In the genomic region with DNA sequence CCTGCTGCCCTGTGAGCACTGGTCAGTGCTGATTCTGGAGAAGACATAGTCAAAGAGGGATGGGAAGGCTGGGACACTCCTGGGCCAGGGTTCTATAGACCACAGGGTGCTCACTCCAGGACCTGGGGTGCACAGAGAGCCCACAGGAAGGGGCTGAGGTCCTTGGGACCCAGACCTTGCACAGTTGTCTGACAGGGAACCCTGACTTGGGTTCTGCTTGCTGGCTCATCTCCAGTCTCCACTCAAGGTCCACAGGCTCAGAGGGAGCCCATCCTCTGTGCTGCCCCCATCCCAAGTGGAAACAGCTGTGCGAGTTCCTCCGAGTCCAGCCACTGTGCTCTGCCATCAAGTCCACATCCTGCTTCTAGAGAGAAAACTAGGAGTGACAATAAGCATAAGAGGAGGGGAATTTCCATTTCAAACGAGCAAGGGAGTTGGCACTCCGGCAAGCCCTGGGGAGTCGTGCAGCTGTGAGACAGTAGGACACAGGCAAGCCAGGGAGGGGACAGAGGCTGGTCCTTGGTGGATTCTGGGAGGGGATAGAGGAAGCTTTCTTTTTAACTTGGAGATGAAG, we compare ENCODE assay signal across 9 mouse cellular contexts. TPM values are rescaled to one million over a fixed set of nuclear protein-coding genes. Genes with fewer than 3 reads are reported as not detected.
A peak's percentile ranks its signal among the peaks of the same experiment; 100 is the strongest.
DNase-seq lines count a peak whose midpoint lies in the region; ATAC-seq lines count a peak whose summit lies in the region.
"Had no signal": no experiment of that assay in that cellular context is flagged by ENCODE, and none has a peak within 500 bp of the region (broad histone marks: within the 10 kb centered on the region; RNA-seq: fewer than 3 reads in every experiment).

No protein-coding gene starts in this region.

- H3K4me2 ChIP-seq in heart, embryonic 12.5 days = no peak overlapping the region
- H3K4me2 ChIP-seq in lung, embryonic 16.5 days (ENCODE audit: low read depth, low read length) = no peak overlapping the region
- no peak overlapping the region for H3K4me2 ChIP-seq in embryonic facial prominence, embryonic 13.5 days
- H3K4me2 ChIP-seq in intestine, embryonic 15.5 days (replicated peaks) = no peak overlapping the region

- WGBS in heart, embryonic 12.5 days = 40% methylated on average over 5 of the region's 5 CpGs
- 19% methylated on average over 5 of the region's 5 CpGs for WGBS in lung, embryonic 16.5 days
- 24% methylated on average over 5 of the region's 5 CpGs for WGBS in embryonic facial prominence, embryonic 13.5 days
- 31% methylated on average over 5 of the region's 5 CpGs for WGBS in intestine, embryonic 15.5 days
- 52% methylated on average over 5 of the region's 5 CpGs for WGBS in midbrain, embryonic 10.5 days

- no peak overlapping the region for H3K4me3 ChIP-seq in heart, embryonic 12.5 days
- H3K4me3 ChIP-seq in lung, embryonic 16.5 days (ENCODE audit: low read length) = no peak overlapping the region
- no peak overlapping the region for H3K4me3 ChIP-seq in embryonic facial prominence, embryonic 13.5 days
- H3K4me3 ChIP-seq in intestine, embryonic 15.5 days (replicated peaks) = no peak overlapping the region
- H3K4me3 ChIP-seq in midbrain, embryonic 10.5 days = no peak overlapping the region

- ATAC-seq in heart, embryonic 12.5 days (ENCODE audit: insufficient number of reproducible peaks, low FRiP score) = no peak
- ATAC-seq in lung, embryonic 16.5 days (ENCODE audit: low read depth) = peak; percentile 69
- ATAC-seq in embryonic facial prominence, embryonic 13.5 days (ENCODE audit: insufficient number of reproducible peaks, insufficient read depth, low FRiP score, low TSS enrichment, low read depth) = no peak
- peak; percentile 46; the same call in 1 of the 2 replicates for ATAC-seq in intestine, embryonic 15.5 days
- ATAC-seq: CD4-positive, CD25-positive, alpha-beta regulatory T cell, adult 4 months had no signal

- no peak overlapping the region for H3K9ac ChIP-seq in heart, embryonic 12.5 days
- peak overlapping the region; percentile 23; the same call in 1 of the 2 replicates for H3K9ac ChIP-seq in lung, embryonic 16.5 days (ENCODE audit: low read length)
- H3K9ac ChIP-seq in embryonic facial prominence, embryonic 13.5 days = peak overlapping the region; percentile 4; the same call in 1 of the 2 replicates
- H3K9ac ChIP-seq in intestine, embryonic 15.5 days = no peak overlapping the region

- no peaks in the 10 kb centered on the region for H3K36me3 ChIP-seq in heart, embryonic 12.5 days
- no peaks in the 10 kb centered on the region for H3K36me3 ChIP-seq in lung, embryonic 16.5 days (ENCODE audit: control insufficient read depth, insufficient read depth, low read length)
- H3K36me3 ChIP-seq in embryonic facial prominence, embryonic 13.5 days = no peaks in the 10 kb centered on the region
- H3K36me3 ChIP-seq in intestine, embryonic 15.5 days = no peaks in the 10 kb centered on the region
- no peaks in the 10 kb centered on the region for H3K36me3 ChIP-seq in midbrain, embryonic 10.5 days

- H3K9me3 ChIP-seq in heart, embryonic 12.5 days (replicated peaks) = peaks cover 4% of the 10 kb centered on the region; the same call in 1 of the 2 replicates
- no peaks in the 10 kb centered on the region for H3K9me3 ChIP-seq in lung, embryonic 16.5 days (ENCODE audit: control insufficient read depth, low read length)
- no peaks in the 10 kb centered on the region for H3K9me3 ChIP-seq in embryonic facial prominence, embryonic 13.5 days
- no peaks in the 10 kb centered on the region for H3K9me3 ChIP-seq in intestine, embryonic 15.5 days
- H3K9me3 ChIP-seq in midbrain, embryonic 10.5 days (replicated peaks) = peaks cover 6% of the 10 kb centered on the region

- no peak overlapping the region for H3K27ac ChIP-seq in heart, embryonic 12.5 days (ENCODE audit: poor library complexity, severe bottlenecking)
- H3K27ac ChIP-seq in lung, embryonic 16.5 days (ENCODE audit: low read length) = peak overlapping the region; percentile 9; the same call in 1 of the 2 replicates
- peak overlapping the region; percentile 62 for H3K27ac ChIP-seq in embryonic facial prominence, embryonic 13.5 days
- peak overlapping the region; percentile 34 for H3K27ac ChIP-seq in intestine, embryonic 15.5 days
- H3K27ac ChIP-seq in midbrain, embryonic 10.5 days (replicated peaks) = no peak overlapping the region

- peaks cover 22% of the 10 kb centered on the region for H3K4me1 ChIP-seq in heart, embryonic 12.5 days (replicated peaks)
- H3K4me1 ChIP-seq in lung, embryonic 16.5 days (replicated peaks; ENCODE audit: control insufficient read depth, insufficient read depth, low read length) = peaks cover 7% of the 10 kb centered on the region
- peaks cover 28% of the 10 kb centered on the region for H3K4me1 ChIP-seq in embryonic facial prominence, embryonic 13.5 days
- peaks cover 12% of the 10 kb centered on the region; the same call in 1 of the 2 replicates for H3K4me1 ChIP-seq in intestine, embryonic 15.5 days (replicated peaks)
- peaks cover 14% of the 10 kb centered on the region for H3K4me1 ChIP-seq in midbrain, embryonic 10.5 days

- H3K27me3 ChIP-seq in heart, embryonic 12.5 days (replicated peaks) = 0 out of 2 replicates have a peak, but pooled peaks cover 6% of the 10 kb centered on the region
- no peaks in the 10 kb centered on the region for H3K27me3 ChIP-seq in lung, embryonic 16.5 days (ENCODE audit: control insufficient read depth, insufficient read depth, low read depth, low read length)
- H3K27me3 ChIP-seq in embryonic facial prominence, embryonic 13.5 days = no peaks in the 10 kb centered on the region
- H3K27me3 ChIP-seq in intestine, embryonic 15.5 days (replicated peaks) = no peaks in the 10 kb centered on the region
- peaks cover 96% of the 10 kb centered on the region for H3K27me3 ChIP-seq in midbrain, embryonic 10.5 days (ENCODE audit: low read depth, poor library complexity, severe bottlenecking)

- peak; percentile 18 to 34 for DNase-seq in heart, adult 18-20 months
- no peak for DNase-seq in lung, adult 18-20 months
- no peak for DNase-seq in thymus, postnatal 14 days
- no peak for DNase-seq in midbrain, embryonic 10.5 days (ENCODE audit: low spot score)

RNA-seq across cellular contexts. Expression of a gene that starts 31.6 kb away (rescaled TPM):
- total RNA-seq in heart, adult 18-20 months (2021) = 10 to 100 TPM; 51.3 to 52.4 TPM
- polyA plus RNA-seq in heart, embryonic 12.5 days (2016; fragmentation: Nextera tagmentation; extraction: Ambion mirVana) = 7.8 and 8.6 TPM in 2 replicates
- polyA plus RNA-seq in lung, embryonic 16.5 days (2015; fragmentation: Nextera tagmentation; extraction: Ambion mirVana) = 11.3 TPM in 2 replicates
- 16.7 and 18.7 TPM in 2 replicates for polyA plus RNA-seq in embryonic facial prominence, embryonic 13.5 days (2015; fragmentation: Nextera tagmentation; extraction: Ambion mirVana)
- polyA plus RNA-seq in intestine, embryonic 15.5 days (2015; fragmentation: Nextera tagmentation; extraction: Ambion mirVana) = 11.7 and 12.5 TPM in 2 replicates
- 7.5 and 7.6 TPM in 2 replicates for polyA plus RNA-seq in midbrain, embryonic 10.5 days (2016; fragmentation: Nextera tagmentation; extraction: Ambion mirVana)

Comparison
In these comparisons a context has a peak if more than half of its experiments do, and no peak if none do; other contexts are left out.
1. DNase-seq: peak in heart, adult 18-20 months (2 of 2); none in lung, adult 18-20 months (0 of 2), thymus, postnatal 14 days (single experiment) and midbrain, embryonic 10.5 days (single experiment).
2. ATAC-seq: peak in lung, embryonic 16.5 days (single experiment) and intestine, embryonic 15.5 days (single experiment); none in heart, embryonic 12.5 days (single experiment) and embryonic facial prominence, embryonic 13.5 days (single experiment).
3. H3K27ac ChIP-seq: peak in lung, embryonic 16.5 days (single experiment), embryonic facial prominence, embryonic 13.5 days (single experiment) and intestine, embryonic 15.5 days (single experiment); none in heart, embryonic 12.5 days (single experiment) and midbrain, embryonic 10.5 days (single experiment).
4. H3K9ac ChIP-seq: peak in lung, embryonic 16.5 days (single experiment) and embryonic facial prominence, embryonic 13.5 days (single experiment); none in heart, embryonic 12.5 days (single experiment) and intestine, embryonic 15.5 days (single experiment).